Mouse (Mus musculus) layer of hippocampus, postnatal 14 days (tissue): ENCODE measurements at regions not wholly inside any gene's neighbourhood (a gene's known extent, or its start where the extent isn't known, plus 50 kb on each side); places are given as distances from the start of the nearest gene placed in this dataset.
A peak's percentile ranks its signal among the peaks of the same experiment; 100 is the strongest.

Source experiments
- DNase-seq, 2 experiments: peaks; one replicate each; pipeline ENCODE4 v3.0.0; 2021 to 2022; ENCODE audit warnings: low spot score in 2 of 2, mixed read lengths in 1 of 2
- microRNA-seq, 2 experiments: library from miRNA; unstranded; fragments of <30 nt; microRNA quantifications; one replicate each; pipeline ENCODE4 v1.2.0; 2021

GRCm38 (mm10) chr9:112436094-112436493, 200.4 kb upstream of the Arpp21 start:
- DNase-seq = peak in 1 of 2 experiments; percentile 34

DNA sequence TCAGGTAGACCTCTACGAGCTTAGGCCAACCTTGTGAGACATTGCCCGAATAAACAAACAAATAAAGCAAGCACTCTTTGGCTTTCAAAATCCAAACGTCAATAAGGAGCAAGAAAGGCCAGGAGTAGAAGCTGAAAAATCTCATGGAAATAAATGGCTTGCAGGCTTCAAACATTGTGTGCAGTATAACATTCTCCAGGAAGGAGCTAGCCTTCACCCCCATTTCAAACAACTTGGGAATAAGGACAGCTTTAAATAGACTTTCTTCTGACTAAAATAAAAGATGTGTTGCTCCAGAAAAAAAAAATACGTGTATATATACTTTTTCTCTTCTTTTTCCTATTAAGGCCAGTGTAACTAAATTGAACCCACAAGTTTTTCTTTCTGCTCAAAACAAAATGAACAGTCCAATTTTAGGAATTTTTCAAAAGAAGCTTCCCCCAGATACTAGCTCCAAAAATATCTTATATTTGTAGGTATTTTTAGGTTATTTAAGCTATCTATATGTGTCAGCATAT, 196.2 kb upstream of the Arpp21 start:
- DNase-seq = no peak

- no peak for DNase-seq
These were observed 193.5 kb upstream of the Arpp21 start for GRCm38 (mm10) chr9:112429196-112429595.

GRCm38 (mm10) chr9:112405772-112406315, 170.1 kb upstream of the Arpp21 start:
- no peak for DNase-seq

DNA sequence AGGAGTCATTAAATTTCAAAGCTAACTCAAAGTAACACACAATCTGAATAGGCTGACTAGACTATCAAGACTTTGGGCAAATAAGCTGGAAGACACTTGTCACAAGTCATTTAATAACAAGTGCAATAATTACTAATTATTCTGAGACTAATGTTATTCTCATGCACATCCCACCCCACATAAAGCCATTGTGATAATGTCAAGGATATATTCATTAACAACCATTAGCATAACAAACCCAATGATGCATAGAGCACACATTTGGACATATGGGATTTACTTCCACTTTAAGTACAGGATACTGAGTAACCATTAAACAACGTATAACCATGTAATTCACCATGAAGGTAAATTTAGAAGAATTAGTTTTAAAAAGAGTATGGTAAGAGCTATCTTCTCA, 135.0 kb upstream of the Arpp21 start:
- no peak for DNase-seq

DNA sequence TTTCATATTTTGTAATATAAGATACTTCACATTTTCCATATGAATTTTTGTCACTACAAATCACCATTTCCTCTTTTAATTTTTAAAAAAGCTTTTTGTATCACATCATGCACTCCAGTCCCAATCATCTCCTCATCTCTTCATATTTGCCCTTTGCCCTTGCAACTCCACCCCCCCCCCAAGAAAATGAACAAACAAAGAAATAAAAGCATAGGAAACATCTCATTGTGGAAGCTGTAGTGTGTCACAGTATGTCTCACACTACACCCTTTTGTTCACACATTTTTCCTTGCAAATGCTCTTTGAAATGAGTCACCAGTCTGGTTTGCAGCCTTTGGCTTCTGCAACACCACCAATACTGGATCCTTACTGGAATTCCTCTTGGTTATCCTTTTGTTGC, 131.6 kb upstream of the Arpp21 start:
- DNase-seq = no peak

GRCm38 (mm10) chr9:112361355-112361754, 125.6 kb upstream of the Arpp21 start:
- DNase-seq = peak; percentile 22 to 43

DNA sequence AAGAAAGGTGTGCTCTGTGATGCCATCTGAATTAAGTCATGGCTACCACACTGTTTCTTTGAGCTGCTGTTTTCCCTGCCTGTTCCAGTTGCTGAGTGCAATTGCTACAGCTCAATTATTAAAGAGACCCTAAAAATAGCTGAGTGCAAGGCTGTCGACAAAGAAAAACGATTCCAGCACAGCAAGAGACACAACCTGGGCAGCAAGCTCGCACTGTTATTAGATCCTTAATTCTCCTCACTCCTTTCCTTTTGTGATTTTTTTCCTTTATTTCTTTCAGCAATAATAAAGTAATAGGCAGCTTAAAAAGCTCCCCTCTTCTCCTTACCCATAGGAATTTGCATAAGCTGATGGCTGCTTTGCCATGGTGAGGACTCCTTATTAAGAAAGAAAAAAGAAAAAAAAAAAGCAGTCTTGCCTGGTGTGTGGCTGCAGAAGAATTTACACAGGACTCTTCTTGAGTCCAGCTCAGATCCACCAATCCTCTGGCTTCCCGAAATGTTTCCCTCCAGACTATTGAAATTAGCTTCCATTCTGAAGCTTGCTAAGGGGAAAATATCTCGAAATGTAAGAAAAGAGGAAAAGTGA, 123.1 kb upstream of the Arpp21 start:
- DNase-seq = no peak

DNA sequence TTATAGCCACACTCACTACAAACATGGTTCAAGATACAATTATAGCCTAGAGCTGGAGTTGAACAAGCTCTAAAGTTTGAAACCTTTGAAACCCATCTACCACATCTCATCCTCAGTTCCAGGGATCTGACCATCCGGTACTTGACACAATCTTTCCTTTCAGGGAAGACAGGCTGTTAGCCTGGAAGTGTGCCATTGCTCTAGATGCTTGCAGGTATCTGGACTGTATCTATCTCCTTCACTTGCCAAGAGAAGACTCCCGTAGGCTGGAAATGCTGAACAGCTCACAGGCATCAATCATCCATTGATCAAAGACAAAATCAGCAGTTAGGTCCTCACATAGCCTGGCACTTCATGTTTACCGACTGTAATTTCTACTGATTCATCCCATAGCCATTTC, 117.5 kb upstream of the Arpp21 start:
- no peak for DNase-seq

- no peak for DNase-seq
These were observed 113.2 kb upstream of the Arpp21 start for GRCm38 (mm10) chr9:112348942-112349341.

GRCm38 (mm10) chr9:112344792-112345191, 109.1 kb upstream of the Arpp21 start:
- DNase-seq = no peak

- DNase-seq = no peak
These were observed 104.6 kb upstream of the Arpp21 start for GRCm38 (mm10) chr9:112340363-112340762.

GRCm38 (mm10) chr9:112320016-112320415, 84.3 kb upstream of the Arpp21 start:
- DNase-seq = no peak

DNA sequence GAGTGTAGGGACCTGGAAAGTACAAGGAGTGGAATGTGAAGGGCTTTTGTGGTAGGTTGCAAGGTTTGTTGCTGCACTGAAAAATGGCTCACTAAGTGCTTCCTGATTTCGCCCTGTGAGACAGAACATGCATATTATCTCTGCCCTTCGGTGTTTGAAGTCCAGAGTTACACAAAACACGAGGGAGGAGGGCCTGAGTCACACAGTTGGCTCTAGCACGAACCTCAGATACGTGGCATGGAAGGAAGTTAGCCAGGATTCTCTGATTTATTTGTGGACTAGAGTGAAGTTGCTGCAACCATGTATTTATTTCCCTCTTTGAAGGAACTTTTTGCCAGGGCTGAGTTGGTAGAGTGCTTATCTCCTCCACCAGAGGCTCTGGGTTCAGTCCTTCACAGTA, 73.2 kb upstream of the Arpp21 start:
- DNase-seq = no peak

- no peak for DNase-seq
These were observed 72.1 kb upstream of the Arpp21 start for GRCm38 (mm10) chr9:112307837-112308236.

DNA sequence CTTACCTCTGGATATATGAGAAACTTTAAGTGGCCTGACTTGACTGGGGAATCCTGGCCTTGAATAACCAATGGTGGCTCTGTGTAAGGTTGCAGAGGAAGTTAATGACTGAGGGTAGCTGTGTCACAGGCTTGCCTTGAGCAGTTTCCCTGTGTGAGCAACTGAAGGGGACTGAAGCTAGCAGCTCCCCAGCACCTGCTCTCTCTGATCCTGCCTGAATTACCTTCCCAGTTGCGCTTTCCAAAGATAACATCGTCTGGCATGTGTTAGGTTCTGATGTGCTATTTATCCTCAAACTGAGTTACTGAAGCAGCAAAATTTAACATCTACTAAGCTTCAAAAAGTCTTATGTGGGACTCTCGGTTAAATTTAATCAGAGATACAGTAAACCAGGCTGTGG, 56.1 kb upstream of the Arpp21 start:
- DNase-seq = no peak

Small RNA genes lying in the stretch of these regions (microRNA-seq; reads per million reads assigned to microRNA genes)
- 0 reads per million in 2 experiments for gene Gm27847
